Mouse (Mus musculus) kidney, embryonic 16.5 days (tissue): Measurements from ENCODE around the gene Timmdc1. TPM values are rescaled to one million over a fixed set of nuclear protein-coding genes. Genes with fewer than 3 reads are reported as not detected.

ENCODE experiments used
- ATAC-seq: fragments of 200-750 bp; cut with Nextera tagmentation; 2 replicates; pipeline ENCODE4 v1.8.0; 2017; ENCODE audit warnings: moderate TSS enrichment; ENCODE audit not compliant: low FRiP score, low TSS enrichment
- H3K27ac ChIP-seq: fragments of 300-500 bp; sonication (generic); 2 replicates; pipeline ENCODE4 v1.5.1; 2014; ENCODE audit warnings: low read length
- H3K27me3 ChIP-seq: fragments of 300-500 bp; sonication (generic); 2 replicates; pipeline ENCODE4 v1.6.1; 2014; ENCODE audit warnings: low read length, control low read depth, mixed read lengths; ENCODE audit not compliant: insufficient read depth
- H3K36me3 ChIP-seq: fragments of 300-500 bp; sonication (generic); 2 replicates; pipeline ENCODE4 v1.6.1; 2014; ENCODE audit warnings: low read length, control low read depth, mixed read lengths; ENCODE audit not compliant: insufficient read depth
- H3K4me1 ChIP-seq: fragments of 300-500 bp; sonication (generic); 2 replicates; pipeline ENCODE4 v1.6.1; 2014; ENCODE audit warnings: low read length, control low read depth, mixed read lengths; ENCODE audit not compliant: insufficient read depth
- H3K4me2 ChIP-seq: fragments of 300-500 bp; sonication (generic); replicated peaks from 2 replicates; pipeline ENCODE4 v1.6.1; 2014; ENCODE audit warnings: low read depth, low read length
- H3K4me3 ChIP-seq: fragments of 300-500 bp; sonication (generic); 2 replicates; pipeline ENCODE4 v1.5.1; 2014; ENCODE audit warnings: mild to moderate bottlenecking, low read length
- H3K9ac ChIP-seq: fragments of 300-500 bp; sonication (generic); replicated peaks from 2 replicates; pipeline ENCODE4 v1.6.1; 2014; ENCODE audit warnings: low read length
- H3K9me3 ChIP-seq: fragments of 300-500 bp; sonication (generic); 2 replicates; pipeline ENCODE4 v1.6.1; 2016; ENCODE audit warnings: low read length, control low read depth
- WGBS: fragments of 180-500 bp; shearing (Covaris S2); extraction: QIAGEN DNeasy Blood & Tissue Kit; methylation state at CpG from one replicate; pipeline ENCODE4 v1.1.7; 2014; 5-methylcytosine and 5-hydroxymethylcytosine counted together
- polyA plus RNA-seq: library from polyadenylated mRNA; unstranded; fragments of >200 nt; fragmentation: Nextera tagmentation; extraction: Ambion mirVana; gene quantifications from 2 replicates; pipeline ENCODE4 v1.2.1, GENCODE M21; 2015

Timmdc1 gene
- polyA plus RNA-seq, 1 experiment from 2014 or later, result 29.7 TPM

- H3K9me3 ChIP-seq, result no peaks in the 10 kb centered on the region
- no peak overlapping the region for H3K4me2 ChIP-seq
- WGBS, result 84% methylated on average over 13 of the region's 13 CpGs
- no peak overlapping the region for H3K27ac ChIP-seq
- H3K4me3 ChIP-seq, result no peak overlapping the region
- ATAC-seq, result no peak
- no peak overlapping the region for H3K9ac ChIP-seq
- no peaks in the 10 kb centered on the region for H3K4me1 ChIP-seq
- H3K27me3 ChIP-seq, result no peaks in the 10 kb centered on the region
- no peaks in the 10 kb centered on the region for H3K36me3 ChIP-seq
Observed at GRCm38 (mm10) chr16:38467091-38467916, 55.2 kb downstream of the Timmdc1 start.

GRCm38 (mm10) chr16:38466089-38466488, 56.4 kb downstream of the Timmdc1 start:
- Histone ChIP-seq H3K9me3 (no peaks in the 10 kb centered on the region), H3K27ac (no peak overlapping the region), H3K36me3 (no peaks in the 10 kb centered on the region), H3K9ac (no peak overlapping the region), H3K27me3 (no peaks in the 10 kb centered on the region), H3K4me1 (no peaks in the 10 kb centered on the region), H3K4me3 (no peak overlapping the region), H3K4me2 (no peak overlapping the region)
- 83% methylated on average over 4 of the region's 4 CpGs for WGBS
- no peak for ATAC-seq

GRCm38 (mm10) chr16:38463305-38463704, 59.2 kb downstream of the Timmdc1 start:
- H3K4me1 ChIP-seq, result no peaks in the 10 kb centered on the region
- no peak overlapping the region for H3K4me3 ChIP-seq
- H3K36me3 ChIP-seq, result no peaks in the 10 kb centered on the region
- H3K27ac ChIP-seq, result no peak overlapping the region
- H3K4me2 ChIP-seq, result no peak overlapping the region
- H3K9me3 ChIP-seq, result no peaks in the 10 kb centered on the region
- no peak overlapping the region for H3K9ac ChIP-seq
- H3K27me3 ChIP-seq, result no peaks in the 10 kb centered on the region
- 90% methylated on average over 5 of the region's 5 CpGs for WGBS
- ATAC-seq, result no peak

GRCm38 (mm10) chr16:38462161-38462560, 60.3 kb downstream of the Timmdc1 start:
- H3K27me3 ChIP-seq, result no peaks in the 10 kb centered on the region
- no peak overlapping the region for H3K27ac ChIP-seq
- WGBS, result 73% methylated on average over 7 of the region's 7 CpGs
- no peak for ATAC-seq
- H3K4me3 ChIP-seq, result no peak overlapping the region
- no peak overlapping the region for H3K9ac ChIP-seq
- H3K4me2 ChIP-seq, result no peak overlapping the region
- no peaks in the 10 kb centered on the region for H3K9me3 ChIP-seq
- H3K4me1 ChIP-seq, result no peaks in the 10 kb centered on the region
- H3K36me3 ChIP-seq, result no peaks in the 10 kb centered on the region

- H3K4me3 ChIP-seq, result no peak overlapping the region
- no peak for ATAC-seq
- H3K36me3 ChIP-seq, result no peaks in the 10 kb centered on the region
- H3K27me3 ChIP-seq, result no peaks in the 10 kb centered on the region
- H3K27ac ChIP-seq, result no peak overlapping the region
- H3K4me1 ChIP-seq, result no peaks in the 10 kb centered on the region
- 60% methylated on average over 8 of the region's 8 CpGs for WGBS
- H3K4me2 ChIP-seq, result no peak overlapping the region
- no peaks in the 10 kb centered on the region for H3K9me3 ChIP-seq
- no peak overlapping the region for H3K9ac ChIP-seq
Observed at GRCm38 (mm10) chr16:38461749-38462148, 60.7 kb downstream of the Timmdc1 start.

GRCm38 (mm10) chr16:38459990-38460389, 62.5 kb downstream of the Timmdc1 start:
- H3K36me3 ChIP-seq, result no peaks in the 10 kb centered on the region
- H3K4me1 ChIP-seq, result no peaks in the 10 kb centered on the region
- no peak overlapping the region for H3K4me3 ChIP-seq
- H3K4me2 ChIP-seq, result no peak overlapping the region
- no peak overlapping the region for H3K9ac ChIP-seq
- H3K27ac ChIP-seq, result no peak overlapping the region
- no peaks in the 10 kb centered on the region for H3K9me3 ChIP-seq
- 90% methylated on average over 4 of the region's 4 CpGs for WGBS
- ATAC-seq, result no peak
- H3K27me3 ChIP-seq, result no peaks in the 10 kb centered on the region

- no peak overlapping the region for H3K9ac ChIP-seq
- no peaks in the 10 kb centered on the region for H3K4me1 ChIP-seq
- WGBS, result 60% methylated on average over 6 of the region's 6 CpGs
- ATAC-seq, result no peak
- H3K36me3 ChIP-seq, result no peaks in the 10 kb centered on the region
- no peak overlapping the region for H3K4me3 ChIP-seq
- no peak overlapping the region for H3K4me2 ChIP-seq
- no peaks in the 10 kb centered on the region for H3K9me3 ChIP-seq
- H3K27me3 ChIP-seq, result no peaks in the 10 kb centered on the region
- no peak overlapping the region for H3K27ac ChIP-seq
Observed at GRCm38 (mm10) chr16:38458600-38459280, 63.7 kb downstream of the Timmdc1 start.

- H3K27ac ChIP-seq, result no peak overlapping the region
- 53% methylated on average over 11 of the region's 11 CpGs for WGBS
- H3K4me3 ChIP-seq, result no peak overlapping the region
- no peaks in the 10 kb centered on the region for H3K36me3 ChIP-seq
- H3K9me3 ChIP-seq, result no peaks in the 10 kb centered on the region
- H3K27me3 ChIP-seq, result no peaks in the 10 kb centered on the region
- no peak overlapping the region for H3K9ac ChIP-seq
- no peak overlapping the region for H3K4me2 ChIP-seq
- peaks cover 1% of the 10 kb centered on the region for H3K4me1 ChIP-seq
- ATAC-seq, result no peak
Observed at GRCm38 (mm10) chr16:38456812-38457567, 65.5 kb downstream of the Timmdc1 start.

GRCm38 (mm10) chr16:38455511-38456418, 66.7 kb downstream of the Timmdc1 start, which contains the start of gene Cd80:
TSS of gene Cd80 (plus strand) at chr16:38455561.
- no peaks in the 10 kb centered on the region for H3K36me3 ChIP-seq
- 67% methylated on average over 16 of the region's 17 CpGs for WGBS
- no peaks in the 10 kb centered on the region for H3K9me3 ChIP-seq
- no peak within 1 kb of the TSS for H3K27ac ChIP-seq
- H3K4me2 ChIP-seq, result no peak within 1 kb of the TSS
- no peaks in the 10 kb centered on the region for H3K27me3 ChIP-seq
- H3K4me3 ChIP-seq, result no peak within 1 kb of the TSS
- H3K4me1 ChIP-seq, result peaks cover 11% of the 10 kb centered on the region
- no peak for ATAC-seq
- H3K9ac ChIP-seq, result no peak within 1 kb of the TSS
